Mouse (Mus musculus) testis, postnatal 10 days (tissue): ENCODE measurements around the gene Met.

Experiments
- DNase-seq: peaks from one replicate; pipeline ENCODE4 v3.0.0; 2021; ENCODE audit warnings: low spot score

The Met gene

GRCm38 (mm10) chr6:17492062-17492461, 28.5 kb downstream of the Met start:
- DNase-seq, result no peak

GRCm38 (mm10) chr6:17495413-17495812, 31.8 kb downstream of the Met start:
- no peak for DNase-seq

GRCm38 (mm10) chr6:17497366-17497765, 33.8 kb downstream of the Met start:
- no peak for DNase-seq

GRCm38 (mm10) chr6:17498801-17499200, 35.2 kb downstream of the Met start:
- DNase-seq, result no peak

- no peak for DNase-seq
Measured at GRCm38 (mm10) chr6:17501440-17501839, 37.8 kb downstream of the Met start.

- DNase-seq, result no peak
Measured at GRCm38 (mm10) chr6:17502311-17502710, 38.7 kb downstream of the Met start.

- DNase-seq, result no peak
Measured at GRCm38 (mm10) chr6:17503724-17504123, 40.1 kb downstream of the Met start.

GRCm38 (mm10) chr6:17505530-17505929, 41.9 kb downstream of the Met start:
- DNase-seq, result no peak

GRCm38 (mm10) chr6:17506831-17507230, 43.2 kb downstream of the Met start:
- DNase-seq, result no peak

- no peak for DNase-seq
Measured at GRCm38 (mm10) chr6:17508184-17508583, 44.6 kb downstream of the Met start.

- DNase-seq, result no peak
Measured at GRCm38 (mm10) chr6:17508604-17509372, 45.2 kb downstream of the Met start.

GRCm38 (mm10) chr6:17513381-17513780, 49.8 kb downstream of the Met start:
- no peak for DNase-seq

- DNase-seq, result no peak
Measured at GRCm38 (mm10) chr6:17515775-17516460, 52.3 kb downstream of the Met start.

- DNase-seq, result no peak
Measured at GRCm38 (mm10) chr6:17521901-17522717, 58.5 kb downstream of the Met start.

- no peak for DNase-seq
Measured at GRCm38 (mm10) chr6:17522917-17523316, 59.3 kb downstream of the Met start.

GRCm38 (mm10) chr6:17529490-17530269, 66.1 kb downstream of the Met start:
- no peak for DNase-seq

GRCm38 (mm10) chr6:17541615-17542014, 78.0 kb downstream of the Met start:
- DNase-seq, result no peak

- DNase-seq, result no peak
Measured at GRCm38 (mm10) chr6:17542383-17542782, 78.8 kb downstream of the Met start.

GRCm38 (mm10) chr6:17545480-17545879, 81.9 kb downstream of the Met start:
- DNase-seq, result no peak

GRCm38 (mm10) chr6:17546341-17546740, 82.7 kb downstream of the Met start:
- DNase-seq, result no peak

GRCm38 (mm10) chr6:17546825-17547224, 83.2 kb downstream of the Met start:
- no peak for DNase-seq

- no peak for DNase-seq
Measured at GRCm38 (mm10) chr6:17548786-17549185, 85.2 kb downstream of the Met start.
